Mouse (Mus musculus) CD4-positive, CD25-positive, alpha-beta regulatory T cell, adult 2 months (primary cell): ENCODE data around the gene Myh7b.

Experiments used
- DNase-seq: peaks from one replicate; pipeline ENCODE4 v3.0.0-alpha.2; 2012; ENCODE audit warnings: low read depth, low spot score

Gene Myh7b

GRCm38 (mm10) chr2:155683821-155684220, 72.8 kb downstream of the Myh7b start:
- DNase-seq = no peak
